Mouse (Mus musculus): ENCODE data around the gene Hoxa3.
A peak's percentile ranks its signal among the peaks of the same experiment; 100 is the strongest.

The Hoxa3 gene

DNA sequence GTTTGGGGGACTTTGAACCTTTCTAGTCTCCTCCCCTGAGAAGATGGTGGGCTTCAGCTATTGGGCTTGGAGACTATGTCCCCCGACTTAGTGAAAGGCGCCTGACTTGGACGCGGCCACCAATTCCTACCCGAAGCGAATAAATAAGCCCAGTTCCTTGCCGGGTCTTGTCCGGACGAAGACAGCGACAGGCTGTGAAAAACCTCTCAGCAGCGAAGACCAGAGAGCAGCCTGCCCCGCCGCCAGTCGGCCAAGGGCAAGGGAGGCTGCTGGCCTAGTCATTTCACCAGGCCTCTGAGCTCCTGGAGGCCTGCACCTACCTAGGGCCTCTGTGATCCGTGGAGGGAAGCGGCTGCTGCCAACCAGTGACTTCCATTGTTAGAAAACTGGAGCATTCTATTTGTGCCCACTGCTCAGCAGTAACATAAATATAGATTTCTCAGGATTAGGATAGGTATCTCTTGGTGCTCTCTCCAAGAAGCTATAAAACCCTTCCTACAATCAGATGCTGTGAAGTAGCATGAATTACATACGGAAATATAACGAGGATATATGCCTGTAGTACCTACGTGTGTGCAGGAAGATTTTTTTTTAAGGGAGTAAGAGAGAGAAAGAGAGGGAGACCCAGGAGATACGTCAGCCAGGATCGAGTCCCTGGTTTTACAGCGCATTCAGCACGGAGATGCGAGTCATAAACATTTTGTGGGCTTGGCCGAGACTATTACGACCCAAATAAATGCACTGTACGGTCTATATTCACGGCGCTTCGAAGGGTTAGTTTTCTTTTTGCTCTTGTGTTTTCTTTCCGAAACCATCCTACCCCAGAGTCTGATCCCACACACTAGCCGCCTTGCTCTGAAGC lies 7.1 kb upstream of the Hoxa3 start:
- no peak for DNase-seq (ENCODE audit: low read depth, low spot score)

DNA sequence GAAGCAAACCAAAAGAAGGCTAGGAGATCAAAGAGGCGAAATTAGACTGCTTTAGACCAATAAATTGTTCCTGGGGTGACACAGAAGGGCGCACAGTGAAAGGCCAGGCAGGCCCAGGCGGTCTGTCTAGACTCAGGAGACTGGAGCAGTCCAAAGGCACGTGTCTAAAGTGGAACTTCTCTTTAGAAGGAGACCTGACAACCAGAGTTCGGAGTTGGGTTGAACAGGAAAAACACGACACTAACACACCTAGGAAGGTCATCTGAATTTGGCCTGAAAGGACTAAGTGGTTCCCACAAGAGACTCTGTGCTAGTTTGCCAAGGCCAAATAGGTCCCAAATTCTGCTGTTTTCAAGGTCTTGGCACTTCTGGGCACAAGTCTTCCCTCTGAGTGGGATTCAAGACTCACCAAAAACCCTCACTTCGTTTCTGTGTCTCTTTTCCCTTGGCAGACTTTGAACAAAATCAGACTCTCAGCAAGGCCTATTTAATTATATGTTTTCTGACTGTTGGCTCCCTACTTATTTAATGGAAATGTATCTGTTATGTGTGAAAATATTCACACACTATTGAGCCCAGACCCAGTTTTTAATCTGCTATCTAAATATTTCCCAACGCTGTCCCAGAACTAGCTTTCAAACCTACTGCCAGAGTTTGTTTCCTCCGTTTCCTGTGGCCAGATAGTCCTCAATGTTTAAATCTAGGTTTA lies 6.3 kb upstream of the Hoxa3 start:
- no peak for DNase-seq (ENCODE audit: low read depth, low spot score)

DNA sequence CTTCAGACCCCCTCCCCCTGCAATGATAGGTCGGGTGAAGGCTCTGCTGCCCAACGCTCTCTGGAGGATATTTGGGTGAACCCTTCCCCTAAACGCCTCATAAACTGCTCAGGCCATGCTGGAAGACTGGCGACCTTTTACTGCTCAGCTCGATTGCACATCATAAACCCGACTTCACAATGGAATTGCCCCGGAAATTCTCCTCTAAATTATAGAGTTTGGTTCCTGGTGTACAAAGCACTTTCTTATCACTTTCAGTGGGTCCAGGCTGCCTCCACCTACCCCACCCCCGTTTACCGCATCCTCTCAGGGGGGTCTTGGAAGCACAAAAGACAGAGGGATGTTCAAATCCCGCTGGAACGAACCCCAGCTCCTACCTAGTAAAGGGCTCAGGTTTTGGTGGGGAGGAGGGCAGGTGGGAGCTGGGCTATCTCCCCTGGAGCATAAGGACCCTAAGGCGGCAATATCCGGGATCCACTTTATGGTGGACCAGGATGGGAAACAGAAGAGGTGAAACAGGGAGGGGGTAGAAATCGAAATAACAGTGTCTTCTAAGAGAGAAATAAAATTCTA lies 5.6 kb upstream of the Hoxa3 start:
- DNase-seq (ENCODE audit: low read depth, low spot score) = no peak

DNA sequence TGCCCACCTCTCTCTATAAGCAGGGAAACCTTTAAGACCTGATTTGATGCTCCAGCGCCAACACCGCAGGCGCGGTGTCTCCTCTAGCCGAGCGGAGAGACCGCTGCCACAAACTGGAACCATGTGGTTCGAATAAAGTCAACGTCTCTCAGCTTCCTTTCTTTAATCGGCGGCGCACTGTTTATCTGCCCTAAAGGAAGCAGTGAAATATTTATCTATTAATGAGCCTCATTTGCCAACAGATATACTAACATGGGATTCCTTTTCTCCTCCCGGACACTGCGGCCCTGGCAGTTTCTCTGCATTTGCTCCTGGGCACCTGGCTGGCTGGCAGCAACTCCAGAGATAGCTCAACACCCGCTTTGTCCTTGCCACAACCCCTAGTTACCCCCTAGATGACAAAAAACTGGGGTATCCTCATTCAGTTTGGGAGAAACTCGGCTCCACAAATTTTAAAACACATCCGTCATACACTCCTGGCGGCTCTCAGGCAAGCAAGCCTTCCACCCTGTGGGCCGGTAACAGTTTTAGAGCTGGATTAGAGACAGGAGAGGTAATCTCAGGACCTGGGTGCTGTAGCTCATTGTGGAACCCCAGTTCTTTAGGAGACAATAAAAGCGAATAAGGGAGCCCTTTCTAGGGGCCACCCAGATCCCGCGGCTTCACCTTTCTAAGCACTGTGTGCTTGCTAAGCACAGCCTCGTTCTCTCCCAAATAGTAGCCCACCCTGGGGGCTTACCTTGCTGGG lies 4.9 kb upstream of the Hoxa3 start:
- peak; percentile 27 for DNase-seq (ENCODE audit: low read depth, low spot score)

DNA sequence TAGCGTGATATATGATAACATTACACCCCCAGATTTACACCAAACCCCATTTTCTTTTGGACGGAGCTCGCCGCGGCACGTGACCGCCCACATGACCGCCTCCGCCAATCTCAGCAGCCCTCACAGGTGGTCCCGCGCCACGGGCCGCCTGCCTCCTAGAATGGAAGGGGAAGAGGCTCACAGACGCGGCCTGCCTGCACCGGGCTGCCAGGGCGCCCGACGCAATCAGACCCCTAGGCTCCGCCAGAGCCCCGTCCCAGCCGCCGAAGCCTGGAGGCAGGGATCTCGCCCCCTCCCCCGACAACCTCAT lies 4.3 kb upstream of the Hoxa3 start:
- DNase-seq (ENCODE audit: low read depth, low spot score) = peak; percentile 58

DNA sequence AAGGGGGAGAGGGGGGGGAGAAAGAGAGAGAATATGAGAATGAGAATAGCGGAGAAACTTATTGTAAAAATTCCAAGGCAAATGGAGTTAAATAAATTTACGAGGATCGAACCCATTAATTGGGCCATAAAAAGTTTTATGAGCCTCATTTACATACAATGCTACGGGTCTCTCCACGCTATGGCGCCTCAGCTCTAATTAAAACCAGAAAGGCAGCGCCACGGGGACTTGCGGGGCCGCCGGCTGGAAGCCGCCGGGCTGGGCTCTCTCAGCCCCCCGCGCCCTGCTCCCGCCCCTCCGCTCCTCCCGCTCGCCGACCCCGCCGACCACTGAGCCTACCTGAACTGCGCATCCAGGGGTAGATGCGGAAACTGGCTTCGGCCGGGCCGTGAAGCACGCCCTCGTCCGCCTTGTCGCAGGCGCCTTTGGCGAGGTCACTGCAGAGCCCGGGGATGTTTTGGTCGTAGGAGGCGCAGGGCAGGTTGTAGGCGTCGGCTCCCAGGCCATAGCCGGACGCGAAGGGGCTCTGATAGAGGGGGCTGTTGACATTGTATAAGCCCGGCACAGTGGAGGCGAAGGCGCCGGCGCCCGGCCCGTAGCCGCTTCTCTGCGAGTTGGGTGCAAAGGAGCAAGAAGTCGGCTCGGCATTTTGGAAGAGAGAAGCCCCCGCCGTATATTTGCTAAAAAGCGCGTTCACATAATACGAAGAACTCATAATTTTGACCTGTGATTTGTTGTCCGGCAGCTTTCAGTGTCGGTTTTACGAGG lies 3.7 kb upstream of the Hoxa3 start:
- DNase-seq (ENCODE audit: low read depth, low spot score) = peak; percentile 33

DNA sequence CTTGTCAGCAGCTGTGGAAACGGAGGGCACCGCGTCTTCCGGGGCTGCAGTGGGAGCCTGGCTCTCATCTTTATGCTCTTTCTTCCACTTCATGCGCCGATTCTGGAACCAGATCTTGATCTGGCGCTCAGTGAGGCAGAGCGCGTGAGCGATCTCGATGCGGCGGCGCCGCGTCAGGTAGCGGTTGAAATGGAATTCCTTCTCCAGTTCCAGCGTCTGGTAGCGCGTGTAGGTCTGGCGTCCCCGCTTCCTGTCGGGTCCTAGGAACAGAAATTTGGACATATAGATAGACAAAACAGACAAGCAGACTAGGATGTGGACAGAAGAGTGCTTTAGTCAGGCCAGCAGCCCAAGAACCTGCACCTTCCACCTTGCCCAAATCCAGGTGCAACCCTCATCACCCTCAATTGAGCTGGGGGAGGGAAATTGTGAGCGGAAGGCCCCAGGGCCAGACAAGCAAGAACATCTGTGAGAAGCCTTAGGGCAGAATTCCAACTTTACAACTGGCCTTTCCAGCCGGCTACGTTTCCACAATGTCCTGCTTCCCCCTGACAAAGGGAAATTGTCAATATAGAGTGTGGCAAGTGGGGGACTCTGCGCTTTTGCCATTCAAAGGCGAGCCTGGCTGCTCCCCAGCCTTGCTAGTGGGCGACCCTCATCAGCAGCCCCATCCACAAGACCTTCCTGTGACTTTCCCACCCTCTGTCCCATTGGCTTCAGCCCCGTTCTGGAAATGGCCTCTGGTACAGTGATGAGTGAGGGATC lies 2.8 kb upstream of the Hoxa3 start:
- no peak for DNase-seq (ENCODE audit: low read depth, low spot score)

DNA sequence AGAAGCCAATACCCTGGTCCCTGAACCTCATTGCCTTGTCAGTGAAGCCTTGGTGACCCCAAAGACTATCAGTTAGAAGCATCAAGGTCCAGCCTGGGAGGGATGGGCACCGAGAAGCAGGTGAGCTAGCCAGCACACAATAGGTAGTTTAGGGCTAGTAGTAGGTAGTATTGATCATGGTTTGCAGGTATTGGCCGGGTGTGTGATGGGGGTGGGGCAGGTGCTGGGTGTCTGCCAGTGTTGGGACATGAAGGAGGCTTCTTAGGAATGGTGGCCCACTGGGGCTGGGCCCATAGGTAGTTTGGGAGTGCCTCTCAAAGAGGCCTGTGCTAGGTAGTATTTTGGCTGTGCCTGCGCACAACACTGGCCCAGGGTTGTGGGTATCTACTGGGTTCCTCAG lies 1.9 kb upstream of the Hoxa3 start:
- DNase-seq (ENCODE audit: low read depth, low spot score) = no peak

DNA sequence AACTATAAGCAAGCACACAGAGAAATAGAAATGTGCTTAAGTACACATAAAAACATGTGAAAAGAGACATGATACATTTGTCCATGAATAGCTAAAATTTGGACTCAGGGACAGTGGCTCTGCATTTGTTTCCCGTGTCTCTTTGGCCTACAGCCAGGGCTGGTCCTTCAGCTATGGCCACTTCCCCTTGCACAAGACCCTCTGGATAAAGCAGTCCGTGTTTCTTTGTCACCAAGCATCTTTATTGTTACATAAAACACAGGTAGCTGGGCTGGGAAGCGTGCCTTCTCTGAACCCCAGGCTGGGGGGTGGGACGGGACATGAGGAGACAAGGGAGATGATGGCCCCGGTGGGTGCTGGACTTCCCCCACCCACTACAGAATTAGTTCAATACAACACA lies 1.1 kb upstream of the Hoxa3 start:
- no peak for DNase-seq (ENCODE audit: low read depth, low spot score)

DNA sequence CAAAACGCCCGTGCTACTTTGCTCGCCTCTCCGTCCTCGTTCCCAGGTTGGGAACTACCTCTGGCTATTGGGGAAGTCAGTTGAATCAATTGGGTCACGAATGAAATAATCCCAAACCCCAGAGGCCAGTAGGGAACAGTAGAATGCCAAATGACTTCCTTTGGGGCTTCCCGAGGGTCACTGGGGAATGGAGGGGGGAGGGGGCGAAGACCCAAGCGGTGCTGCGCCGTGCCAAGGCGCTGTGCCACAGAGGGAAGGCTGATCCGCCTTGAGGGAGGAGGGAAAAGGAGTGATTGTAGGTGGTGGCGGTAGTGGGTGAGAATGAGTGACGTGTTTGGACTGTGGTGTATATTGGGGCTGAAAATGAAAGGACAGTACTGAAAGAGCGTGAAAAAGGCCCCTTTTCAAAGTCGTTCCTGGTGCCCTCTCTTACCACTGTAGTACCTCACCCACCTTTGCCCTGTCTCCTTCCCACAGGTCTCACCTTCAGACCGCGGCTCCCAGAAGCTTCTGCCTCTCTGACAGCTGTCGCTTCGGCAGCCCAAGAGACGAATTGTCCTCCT lies 499 bp downstream of the Hoxa3 start:
- DNase-seq (ENCODE audit: low read depth, low spot score) = peak; percentile 41

DNA sequence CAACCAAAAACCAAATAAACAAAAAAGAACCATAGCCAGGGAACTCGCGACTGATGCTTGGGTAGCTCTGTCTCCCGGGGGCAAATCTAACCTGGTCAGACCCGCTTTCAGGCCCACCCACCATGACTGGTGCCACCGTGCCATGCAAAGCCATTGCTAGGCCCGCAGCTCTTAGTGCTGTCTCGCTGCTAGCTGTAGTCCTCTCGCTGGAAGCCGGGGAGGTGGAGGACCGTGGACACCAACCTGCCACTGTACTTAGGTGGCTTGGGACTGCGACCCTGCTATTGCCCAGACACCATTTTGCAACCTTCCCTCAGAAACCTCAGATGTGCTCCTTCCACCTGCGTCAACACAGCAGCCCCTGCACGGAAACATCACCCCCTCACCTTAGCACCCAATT lies 1.2 kb downstream of the Hoxa3 start:
- no peak for DNase-seq (ENCODE audit: low read depth, low spot score)

DNA sequence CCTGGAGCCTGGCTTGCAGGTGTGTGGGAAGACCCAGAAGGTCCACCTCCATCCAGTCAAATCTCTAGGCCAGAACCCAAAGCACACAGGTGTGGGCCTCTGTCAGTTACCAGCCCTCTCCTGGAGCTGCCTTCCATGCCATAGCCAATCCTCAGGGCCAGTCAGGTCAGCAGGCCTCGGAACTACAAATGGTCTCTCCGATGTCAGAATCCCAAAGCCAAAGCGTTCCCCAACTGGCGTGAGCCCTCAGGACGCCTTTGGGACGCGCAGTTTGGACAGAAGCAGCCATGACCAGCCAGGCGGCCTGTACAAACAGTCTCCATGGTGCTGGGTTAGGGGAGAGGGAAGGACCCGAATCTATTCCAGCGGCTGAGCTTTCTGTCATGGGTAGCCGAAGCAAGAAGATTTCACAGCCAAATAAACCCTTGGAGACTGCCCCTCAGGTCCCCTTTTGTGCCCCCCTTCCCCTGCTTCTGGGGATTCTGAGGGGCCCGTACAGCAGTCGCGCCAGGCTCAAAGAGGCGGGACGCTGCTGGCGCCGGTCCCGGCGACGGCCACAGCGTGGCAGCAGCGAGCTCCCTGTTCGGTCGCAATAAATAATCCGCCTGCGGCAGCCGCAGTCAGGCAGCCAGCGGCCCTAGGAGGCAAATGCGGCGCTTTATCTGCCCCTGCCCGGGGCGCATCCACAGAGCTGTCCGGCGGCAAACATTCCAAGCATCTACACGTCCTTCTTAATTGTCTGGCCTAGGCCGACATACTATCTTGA lies 1.8 kb downstream of the Hoxa3 start:
- DNase-seq (ENCODE audit: low read depth, low spot score) = peak; percentile 71

DNA sequence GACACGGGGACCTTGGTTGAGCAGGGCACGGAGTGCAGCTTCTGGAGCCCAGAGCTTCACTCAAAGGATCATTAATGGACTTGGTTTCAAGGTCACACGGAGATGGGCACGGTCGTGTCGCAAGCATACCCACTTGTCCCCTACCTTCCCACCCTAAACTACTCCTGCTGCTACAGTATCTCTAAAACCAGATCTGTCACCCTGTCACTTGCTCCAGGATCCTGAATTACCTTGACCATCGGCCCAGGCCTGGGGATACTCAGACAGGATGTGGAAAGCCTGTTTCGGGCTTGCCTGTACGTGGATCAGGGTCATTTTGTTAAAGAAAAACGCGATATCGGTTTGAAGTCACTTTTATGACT lies 3.5 kb downstream of the Hoxa3 start:
- no peak for DNase-seq (ENCODE audit: low read depth, low spot score)

DNA sequence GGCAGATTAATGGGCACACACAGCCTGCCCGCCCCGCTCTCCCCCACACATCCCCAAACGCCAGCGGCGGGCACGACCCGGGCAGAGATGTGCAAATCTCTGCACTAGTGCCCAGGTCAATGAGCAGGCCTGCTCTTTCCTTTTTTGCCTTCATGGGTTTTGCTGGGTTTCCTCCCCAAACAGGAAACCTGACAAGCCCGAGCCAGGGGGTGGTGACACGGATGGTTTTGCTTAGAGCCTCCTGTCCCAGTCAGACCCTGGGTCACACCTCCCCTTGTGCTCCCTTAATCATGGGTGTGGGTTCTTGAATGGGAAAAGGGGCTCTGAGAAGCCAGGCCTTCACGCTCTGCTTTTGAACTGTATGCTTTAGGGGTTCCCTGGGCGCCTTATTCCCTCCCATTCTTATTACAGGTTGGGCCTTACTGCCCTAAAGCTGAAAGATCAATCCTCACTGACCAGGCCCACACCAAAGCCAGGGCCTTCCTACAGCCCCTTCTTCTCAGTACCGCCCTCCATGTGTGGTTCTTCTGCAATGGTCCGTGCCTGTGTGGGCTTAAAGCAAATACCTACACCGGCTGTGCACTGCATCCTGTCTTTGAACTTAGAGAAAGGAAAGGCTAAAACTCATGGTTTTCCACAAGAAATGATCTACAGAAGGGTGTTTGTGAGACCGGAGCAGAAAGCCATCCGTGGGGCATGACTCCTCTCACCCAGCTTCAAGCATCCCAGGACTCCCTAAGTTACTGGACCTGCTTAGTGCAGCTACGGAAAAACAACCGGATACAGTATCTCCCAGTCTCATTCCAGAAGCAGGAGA lies 4.1 kb downstream of the Hoxa3 start:
- DNase-seq (ENCODE audit: low read depth, low spot score) = no peak

DNA sequence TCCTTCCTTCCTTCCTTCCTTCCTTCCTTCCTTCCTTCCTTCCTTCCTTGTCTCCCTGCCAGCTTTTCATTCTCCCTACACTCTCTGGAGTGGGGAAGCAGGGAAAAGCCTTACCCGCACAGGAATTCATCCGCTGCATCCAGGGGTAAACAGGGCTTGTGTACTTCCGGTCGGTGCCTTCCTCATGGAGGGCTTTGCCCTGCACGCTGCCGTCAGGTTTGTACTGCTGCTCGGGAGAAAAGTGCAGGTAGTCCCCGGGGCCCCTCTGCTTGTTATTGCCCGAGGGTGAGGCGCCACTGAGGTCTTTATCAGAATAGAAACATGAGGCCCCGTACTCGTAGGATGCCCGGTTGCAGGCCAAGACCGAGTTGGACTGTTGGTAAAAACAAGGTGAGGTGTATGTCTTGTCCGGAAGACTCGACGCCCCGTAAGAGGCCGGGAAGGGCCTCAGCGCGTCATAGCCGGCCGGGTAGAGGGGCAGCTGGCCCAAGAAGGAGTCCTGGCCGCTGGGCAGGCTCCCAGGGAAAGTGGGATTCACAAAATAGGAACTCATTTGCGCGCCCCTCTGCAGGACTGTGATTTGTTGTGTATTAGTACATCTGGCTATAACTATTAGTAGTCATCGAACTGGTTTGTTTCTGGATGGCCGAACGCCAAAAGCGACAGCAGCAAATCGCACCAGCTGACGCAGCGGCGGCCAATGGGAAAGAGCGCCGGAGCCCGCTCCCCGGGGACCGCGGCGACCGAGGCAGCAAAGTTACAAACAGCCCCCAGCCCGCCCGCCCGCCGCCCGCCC lies 4.9 kb downstream of the Hoxa3 start, which contains the start of gene Hoxa6:
Hoxa6 (minus strand) TSS at position 651 of the 796 bp plus-strand sequence.
- DNase-seq (ENCODE audit: low read depth, low spot score) = no peak

DNA sequence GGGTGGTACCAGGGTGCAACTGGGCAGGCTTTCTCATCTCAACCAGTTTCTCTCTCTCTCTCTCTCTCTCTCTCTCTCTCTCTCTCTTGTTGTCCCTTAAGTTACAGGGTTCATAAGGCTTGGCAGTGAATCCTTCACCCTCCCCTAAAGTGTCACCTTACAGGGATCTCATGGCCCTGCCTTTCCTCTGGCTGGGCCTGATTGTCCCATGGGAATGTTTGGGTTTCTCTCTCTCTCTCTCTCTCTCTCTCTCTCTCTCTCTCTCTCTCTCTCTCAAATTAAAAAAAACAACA lies 5.5 kb downstream of the Hoxa3 start:
- no peak for DNase-seq (ENCODE audit: low read depth, low spot score)

DNA sequence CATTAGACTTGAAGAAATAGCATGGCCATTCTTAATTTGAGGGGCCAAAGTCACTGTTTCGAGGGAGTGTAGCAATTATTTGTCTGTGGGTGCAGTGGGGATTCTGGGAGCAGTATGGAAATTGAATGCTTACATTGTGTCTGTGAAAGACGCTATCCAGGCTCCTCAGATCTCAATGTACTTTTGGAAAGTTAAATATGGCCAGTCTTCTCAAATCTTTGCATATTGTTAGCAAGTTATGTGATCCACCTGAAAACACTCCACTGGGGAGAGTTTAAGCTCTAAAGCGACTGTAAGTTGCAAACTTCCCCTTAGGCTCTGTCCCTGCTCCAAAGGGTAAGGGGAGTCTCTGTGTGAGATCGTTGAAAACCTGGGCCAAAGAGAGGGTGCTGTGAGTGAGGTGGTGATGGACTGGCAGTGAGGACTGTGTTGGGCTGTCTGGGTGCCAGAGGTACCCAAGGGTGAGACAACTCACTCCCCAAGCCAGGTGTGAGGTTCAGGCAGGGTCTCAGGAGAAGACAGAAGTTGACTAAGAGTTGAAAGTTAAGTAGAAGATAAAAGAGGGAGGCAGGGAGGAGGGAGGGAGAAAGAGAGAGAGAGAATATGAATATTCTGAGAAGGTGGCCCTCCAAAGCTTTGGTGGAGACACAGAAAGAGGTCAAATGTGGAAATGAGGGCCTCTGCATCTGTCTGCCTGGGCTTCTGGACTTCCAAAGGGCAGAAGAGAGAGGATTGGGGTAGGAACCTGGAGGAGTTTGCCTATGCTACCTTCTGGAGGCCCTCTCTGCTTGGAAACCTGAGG lies 6.1 kb downstream of the Hoxa3 start:
- DNase-seq (ENCODE audit: low read depth, low spot score) = no peak

All from CD4-positive helper T cell, adult 2 months (primary cell).